Mouse (Mus musculus) megakaryocyte, embryonic 14.5 days (primary cell): ENCODE data around the gene Lax1. TPM values are rescaled to one million over a fixed set of nuclear protein-coding genes. Genes with fewer than 3 reads are reported as not detected.
A peak's percentile ranks its signal among the peaks of the same experiment; 100 is the strongest.

ENCODE experiments used
- H3K27me3 ChIP-seq: replicated peaks from 2 replicates; pipeline ENCODE3; 2012; ENCODE audit warnings: inconsistent platforms
- H3K36me3 ChIP-seq: replicated peaks from 2 replicates; pipeline ENCODE3; 2012; ENCODE audit warnings: low read length, inconsistent platforms, mixed read lengths
- H3K4me1 ChIP-seq: 2 replicates; pipeline ENCODE4 v1.6.1; 2012; ENCODE audit warnings: inconsistent platforms
- H3K4me3 ChIP-seq: replicated peaks from 2 replicates; pipeline ENCODE3; 2012; ENCODE audit warnings: moderate library complexity, mild to moderate bottlenecking, inconsistent platforms
- H3K9me3 ChIP-seq: 2 replicates; pipeline ENCODE4 v1.6.1; 2012; ENCODE audit warnings: inconsistent platforms
- FLI1 ChIP-seq: IDR thresholded peaks from 2 replicates; pipeline ENCODE4 v1.6.1; 2012; ENCODE audit warnings: low read length, inconsistent platforms, mixed read lengths
- GATA1 ChIP-seq: IDR thresholded peaks from 3 replicates; pipeline ENCODE4 v1.6.1; 2012; ENCODE audit warnings: mixed read lengths, low read length, inconsistent platforms, borderline replicate concordance
- polyA plus RNA-seq: library from polyadenylated mRNA; stranded (reverse); fragments of >175 nt; gene quantifications from 2 replicates; pipeline ENCODE4 v1.2.3, GENCODE M21; 2012; ENCODE audit warnings: low replicate concordance; ENCODE audit not compliant: insufficient read depth

The Lax1 gene
- 0.47 TPM in 1 of 2 replicates, not detected in the other for polyA plus RNA-seq

DNA sequence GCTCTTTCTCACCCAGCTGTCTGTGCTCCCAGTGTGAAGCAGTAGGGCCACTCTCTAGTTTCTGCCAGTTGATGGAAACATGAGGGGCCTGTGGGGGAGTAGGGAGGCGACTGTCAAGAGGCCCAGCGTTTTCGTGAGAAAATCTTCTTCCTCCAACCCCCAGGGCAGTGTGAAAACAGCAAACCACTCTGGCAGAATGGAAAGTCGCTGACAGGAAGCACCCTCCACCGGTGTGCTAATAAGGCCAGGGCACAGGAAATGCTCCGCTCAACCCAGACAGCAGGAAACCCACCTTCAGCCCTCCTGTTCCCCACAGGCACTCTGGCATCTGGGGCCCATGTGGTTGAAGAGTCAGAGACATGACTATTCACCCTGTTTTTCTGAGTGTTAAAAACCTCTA lies at the start of gene Lax1:
Gene Lax1, minus strand, starts transcription at position 212 of the 400 bp plus-strand sequence.
- Histone ChIP-seq H3K4me1 (peaks cover 42% of the 10 kb centered on the region), H3K4me3 (peak within 1 kb of the TSS; percentile 60), H3K36me3 (no peaks in the 10 kb centered on the region), H3K9me3 (0 out of 2 replicates have a peak, but pooled peaks cover 1% of the 10 kb centered on the region), H3K27me3 (no peaks in the 10 kb centered on the region)
- TF ChIP-seq GATA1 (no peak), FLI1 (no peak)

GRCm38 (mm10) chr1:133736664-133737063 lies 46.8 kb upstream of the Lax1 start:
- no peak for TF ChIP-seq GATA1
- Histone ChIP-seq H3K9me3 (no peaks in the 10 kb centered on the region), H3K4me1 (peaks cover 25% of the 10 kb centered on the region), H3K27me3 (no peaks in the 10 kb centered on the region), H3K36me3 (peaks cover 81% of the 10 kb centered on the region), H3K4me3 (no peak overlapping the region)

- H3K4me1 ChIP-seq = peaks cover 21% of the 10 kb centered on the region
- H3K27me3 ChIP-seq = no peaks in the 10 kb centered on the region
- no peak overlapping the region for H3K4me3 ChIP-seq
- TF ChIP-seq FLI1 (no peak), GATA1 (no peak)
- H3K36me3 ChIP-seq = peaks cover 82% of the 10 kb centered on the region
- no peaks in the 10 kb centered on the region for H3K9me3 ChIP-seq
Observed at GRCm38 (mm10) chr1:133735995-133736652, 46.2 kb upstream of the Lax1 start.

DNA sequence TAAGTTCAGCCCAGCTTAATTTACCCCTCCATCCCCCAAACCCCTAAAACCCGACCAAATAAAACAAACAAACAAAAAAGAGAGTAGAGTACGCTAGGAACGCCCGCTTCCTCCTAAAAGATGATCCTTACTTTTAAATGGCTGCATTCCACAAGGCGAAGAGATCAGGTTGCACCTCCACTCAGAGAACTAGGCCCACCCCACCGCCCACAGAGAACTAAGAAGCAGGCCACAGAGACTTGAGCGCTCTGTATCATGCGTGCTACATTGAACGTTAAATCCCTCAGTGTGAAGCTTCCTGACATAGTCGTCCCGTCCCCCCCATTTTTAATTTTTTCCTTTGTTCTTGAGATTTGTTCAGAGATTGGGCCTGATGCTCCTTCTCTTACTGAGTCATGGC lies 42.9 kb upstream of the Lax1 start:
- no peaks in the 10 kb centered on the region for H3K27me3 ChIP-seq

DNA sequence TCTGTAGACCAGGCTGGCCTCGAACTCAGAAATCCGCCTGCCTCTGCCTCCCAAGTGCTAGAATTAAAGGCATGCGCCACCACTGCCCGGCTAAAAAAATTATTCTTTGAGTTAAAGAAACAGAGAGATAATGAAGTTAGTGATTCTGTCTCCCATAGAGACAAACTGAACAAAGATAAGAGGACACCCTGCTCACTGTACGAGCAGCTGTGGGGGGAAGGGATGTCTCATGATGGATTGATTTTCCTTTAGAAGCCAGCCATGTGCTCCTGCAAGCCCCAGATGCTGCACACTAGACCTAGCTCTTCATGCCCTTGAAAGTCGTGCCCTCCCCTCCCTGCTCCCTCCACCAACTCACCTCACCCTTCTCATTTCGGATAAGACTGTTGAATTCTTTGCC lies 38.4 kb upstream of the Lax1 start:
- no peak overlapping the region for H3K4me3 ChIP-seq
- H3K27me3 ChIP-seq = no peaks in the 10 kb centered on the region
- H3K9me3 ChIP-seq = no peaks in the 10 kb centered on the region
- peaks cover 76% of the 10 kb centered on the region for H3K36me3 ChIP-seq
- H3K4me1 ChIP-seq = no peaks in the 10 kb centered on the region
- TF ChIP-seq FLI1 = no peak
- no peak for TF ChIP-seq GATA1

More for the DNA sequence above, 42.9 kb upstream of the Lax1 start:
- peaks cover 87% of the 10 kb centered on the region for H3K36me3 ChIP-seq
- H3K4me3 ChIP-seq = no peak overlapping the region
- no peak for TF ChIP-seq FLI1
- TF ChIP-seq GATA1 = no peak
- H3K9me3 ChIP-seq = no peaks in the 10 kb centered on the region
- peaks cover 9% of the 10 kb centered on the region for H3K4me1 ChIP-seq

- no peak overlapping the region for H3K4me3 ChIP-seq
- peaks cover 59% of the 10 kb centered on the region for H3K36me3 ChIP-seq
- TF ChIP-seq GATA1 (no peak), FLI1 (no peak)
- no peaks in the 10 kb centered on the region for H3K27me3 ChIP-seq
- no peaks in the 10 kb centered on the region for H3K9me3 ChIP-seq
- 0 out of 2 replicates have a peak, but pooled peaks cover 3% of the 10 kb centered on the region for H3K4me1 ChIP-seq
Observed at GRCm38 (mm10) chr1:133720342-133720741, 30.4 kb upstream of the Lax1 start.

GRCm38 (mm10) chr1:133718786-133719185 lies 28.9 kb upstream of the Lax1 start:
- H3K4me1 ChIP-seq = 0 out of 2 replicates have a peak, but pooled peaks cover 3% of the 10 kb centered on the region
- H3K27me3 ChIP-seq = no peaks in the 10 kb centered on the region
- peaks cover 61% of the 10 kb centered on the region for H3K36me3 ChIP-seq
- TF ChIP-seq FLI1 = no peak
- TF ChIP-seq GATA1 = no peak
- no peak overlapping the region for H3K4me3 ChIP-seq
- no peaks in the 10 kb centered on the region for H3K9me3 ChIP-seq

DNA sequence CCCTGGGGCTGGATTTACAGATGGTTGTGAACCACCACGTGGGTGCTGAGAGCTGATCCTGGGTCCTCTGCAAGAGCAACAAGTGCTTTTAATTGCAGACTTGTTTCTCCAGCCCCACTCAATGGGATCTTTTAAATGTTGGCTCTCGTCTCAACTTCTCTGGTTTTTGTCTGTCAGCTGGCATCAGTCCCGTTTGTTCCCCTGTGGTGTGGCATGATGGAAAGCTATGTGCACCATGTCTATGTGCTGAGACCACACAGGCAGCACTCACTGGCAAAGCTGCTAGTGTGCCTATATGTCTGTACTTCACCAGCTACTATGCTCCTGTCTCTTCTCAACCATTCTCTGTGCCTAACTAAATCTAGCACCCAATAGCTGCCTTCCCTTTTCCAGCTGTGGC lies 28.4 kb upstream of the Lax1 start:
- Histone ChIP-seq H3K4me3 (no peak overlapping the region), H3K9me3 (no peaks in the 10 kb centered on the region), H3K27me3 (no peaks in the 10 kb centered on the region), H3K4me1 (0 out of 2 replicates have a peak, but pooled peaks cover 3% of the 10 kb centered on the region), H3K36me3 (peaks cover 61% of the 10 kb centered on the region)
- no peak for TF ChIP-seq FLI1

GRCm38 (mm10) chr1:133716464-133716863 lies 26.6 kb upstream of the Lax1 start:
- no peaks in the 10 kb centered on the region for H3K27me3 ChIP-seq
- no peaks in the 10 kb centered on the region for H3K9me3 ChIP-seq
- H3K4me3 ChIP-seq = no peak overlapping the region
- TF ChIP-seq GATA1 (no peak), FLI1 (no peak)
- 0 out of 2 replicates have a peak, but pooled peaks cover 3% of the 10 kb centered on the region for H3K4me1 ChIP-seq
- peaks cover 72% of the 10 kb centered on the region for H3K36me3 ChIP-seq

- Histone ChIP-seq H3K4me3 (no peak overlapping the region), H3K9me3 (no peaks in the 10 kb centered on the region), H3K36me3 (peaks cover 75% of the 10 kb centered on the region), H3K4me1 (0 out of 2 replicates have a peak, but pooled peaks cover 3% of the 10 kb centered on the region), H3K27me3 (no peaks in the 10 kb centered on the region)
- TF ChIP-seq GATA1 (no peak), FLI1 (no peak)
Observed at GRCm38 (mm10) chr1:133715191-133715590, 25.3 kb upstream of the Lax1 start.
